Mouse (Mus musculus): ENCODE results near the gene Dab2.

The Dab2 gene

DNA sequence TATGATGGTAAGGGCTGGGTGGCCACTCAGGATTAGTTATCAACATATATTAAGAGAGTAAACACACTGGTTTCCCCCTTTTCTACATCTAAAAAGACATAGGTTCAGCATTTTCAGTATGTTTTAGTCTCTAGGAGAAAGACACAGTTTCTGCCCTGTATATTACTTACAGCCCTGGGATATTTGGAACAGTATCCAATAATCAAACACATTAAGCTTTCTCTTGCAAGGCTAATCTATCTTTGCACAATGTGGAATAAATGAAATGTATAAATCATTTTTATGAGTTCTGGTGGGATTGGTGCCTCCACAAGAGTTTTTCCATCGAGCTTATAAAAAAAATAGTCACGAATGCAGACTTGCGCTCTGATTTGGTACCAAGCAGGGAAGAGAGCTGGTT lies 169.8 kb downstream of the Dab2 start:
- no peak for DNase-seq (ENCODE audit: low read depth)

DNA sequence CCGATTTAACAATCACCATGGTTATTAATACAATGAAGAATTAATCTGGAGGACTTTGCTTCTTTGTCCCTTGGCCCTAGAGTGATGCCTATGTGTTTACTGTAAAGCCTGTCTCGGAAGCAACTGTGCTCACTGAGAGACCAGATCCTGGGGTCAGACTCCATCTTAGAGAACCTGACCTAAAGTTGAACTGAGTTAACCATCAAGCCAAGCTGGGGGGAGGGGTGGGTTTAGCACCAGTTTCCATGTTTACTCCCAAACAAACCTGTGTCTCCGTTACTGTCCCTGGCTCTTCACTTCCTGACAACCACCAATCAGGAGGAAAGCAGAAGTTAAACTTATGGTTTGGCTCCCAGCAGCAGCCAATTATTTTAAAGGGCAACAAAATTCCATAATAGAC lies 184.0 kb downstream of the Dab2 start:
- no peak for DNase-seq (ENCODE audit: low read depth)
